Mouse (Mus musculus) skeletal muscle tissue, postnatal 0 days (tissue): ENCODE data around the gene Gmcl1. TPM values are rescaled to one million over a fixed set of nuclear protein-coding genes. Genes with fewer than 3 reads are reported as not detected.

ENCODE experiments used
- polyA plus RNA-seq: library from polyadenylated mRNA; unstranded; fragments of >200 nt; fragmentation: Nextera tagmentation; extraction: Ambion mirVana; gene quantifications from 2 replicates; pipeline ENCODE4 v1.2.1, GENCODE M21; 2015

Gmcl1 gene
- polyA plus RNA-seq, result 5.8 and 9.0 TPM in 2 replicates

DNA sequence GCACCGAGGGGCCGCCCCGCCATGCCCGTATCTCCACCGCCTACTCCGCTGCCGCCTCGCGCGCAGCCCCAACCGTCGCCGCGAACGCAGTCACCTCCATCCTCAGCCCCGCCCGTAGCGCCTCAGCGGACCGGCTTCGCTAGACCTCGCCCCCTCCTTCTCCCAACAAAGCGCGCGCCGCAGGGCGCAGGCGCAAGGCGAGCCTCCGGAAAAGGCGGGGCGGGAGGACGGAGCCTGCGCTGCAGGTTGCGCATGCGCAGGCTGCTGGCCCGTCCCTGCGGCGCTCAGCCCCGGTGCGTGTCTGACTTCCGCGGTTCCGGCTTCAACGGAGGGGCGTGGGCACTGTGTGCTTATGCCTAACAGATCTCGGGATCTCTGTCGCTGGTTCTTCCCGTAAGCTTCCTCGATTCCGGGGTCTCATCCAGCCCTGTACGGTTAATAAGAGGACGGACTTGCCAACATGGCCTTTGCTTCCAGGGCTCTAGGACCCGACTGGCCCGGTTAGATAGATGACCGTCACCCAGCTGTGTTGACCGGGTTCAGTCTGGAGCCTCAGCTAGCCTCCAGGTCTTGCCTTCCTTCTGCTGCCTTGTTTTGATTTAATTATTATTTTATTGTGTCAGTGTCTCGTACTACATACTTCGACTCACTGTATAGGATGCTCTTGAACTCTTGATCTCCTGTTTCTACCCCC, at the start of gene Gmcl1:
Gmcl1 (minus strand) TSS at position 201 of the 694 bp plus-strand sequence.

DNA sequence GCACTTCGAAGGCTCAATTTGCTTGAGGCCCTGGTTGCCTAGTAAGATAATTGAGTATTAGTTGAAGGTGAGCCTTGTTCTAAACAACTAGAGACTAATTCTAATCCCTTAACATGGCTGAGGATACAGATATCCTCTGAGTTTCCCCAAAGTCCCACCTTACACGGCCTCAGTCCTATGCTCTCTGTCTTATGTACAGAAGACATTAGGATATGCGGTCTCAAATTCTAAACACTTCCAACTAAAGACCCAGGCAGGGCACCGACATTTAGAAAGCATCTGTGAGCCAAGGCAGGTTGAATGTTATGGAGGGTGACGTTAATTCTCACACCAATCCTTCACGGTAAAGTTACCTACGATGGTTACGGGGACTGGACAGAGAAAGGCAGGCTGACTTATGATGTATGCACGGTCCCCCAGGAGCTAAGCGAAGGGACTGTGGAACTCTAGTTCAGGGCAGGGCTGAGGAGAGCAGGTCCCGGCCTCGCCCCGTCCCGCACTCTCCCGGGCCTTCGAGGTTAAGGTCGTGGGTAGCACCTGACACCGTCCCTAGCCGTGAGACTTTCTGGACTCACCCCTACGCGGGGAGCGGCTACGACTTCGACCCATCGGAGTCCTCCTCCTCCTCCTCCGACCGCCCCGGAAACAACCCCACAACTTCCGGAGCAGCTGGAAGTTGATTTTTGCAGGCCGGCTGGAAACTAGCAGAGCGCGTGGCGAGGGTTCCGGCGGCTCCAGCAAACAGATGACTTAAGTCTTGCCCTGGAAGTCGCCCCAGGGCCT, 49.1 kb downstream of the Gmcl1 start, which contains the start of gene Snrnp27:
Snrnp27 (minus strand) TSS at position 651 of the 783 bp plus-strand sequence.

DNA sequence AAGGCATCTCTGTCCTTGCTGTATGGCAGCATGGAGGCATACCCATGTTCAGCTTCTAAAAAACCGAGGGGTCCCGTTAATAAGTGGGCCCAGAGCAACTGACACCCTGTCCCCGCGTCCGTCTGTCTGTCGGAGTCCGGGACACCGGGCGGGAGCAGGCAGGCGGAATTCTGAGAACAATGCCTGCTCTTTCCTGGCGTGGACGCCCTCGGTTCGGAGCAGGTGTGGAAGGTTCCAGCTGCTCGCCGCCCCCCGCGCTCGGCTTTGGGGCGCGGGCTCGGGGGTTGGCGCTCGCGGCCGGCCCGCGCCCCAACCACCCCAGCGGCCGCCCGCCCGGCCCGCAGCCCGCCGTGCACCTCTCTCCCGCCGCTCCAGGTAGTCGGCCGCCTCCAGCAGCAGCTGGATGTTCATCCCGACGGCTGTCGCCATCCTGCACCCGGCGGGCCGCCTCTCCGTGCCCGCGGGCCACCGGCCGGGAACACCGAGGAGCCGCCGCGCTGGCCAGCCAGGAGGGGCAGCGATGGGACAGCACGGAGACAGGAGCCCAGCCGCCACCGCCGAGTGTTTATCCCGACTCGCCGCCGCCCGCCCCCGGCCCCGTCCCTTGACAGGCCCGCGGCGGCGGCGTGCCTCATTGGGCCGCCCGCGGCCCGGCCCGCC, 64.5 kb downstream of the Gmcl1 start, which contains the start of gene Mxd1:
Mxd1 (minus strand) TSS at position 582 of the 660 bp plus-strand sequence.

Other genes with a start within 250 kb of the Gmcl1 start
- gene Pcbp1, start 207.1 kb downstream of the Gmcl1 start, polyA plus RNA-seq, result 313 and 350 TPM in 2 replicates
- 0.45 and 66.0 TPM in 2 replicates for gene Asprv1, start 105.2 kb downstream of the Gmcl1 start, polyA plus RNA-seq
- 3.4 and 4.3 TPM in 2 replicates for gene Mxd1, start 64.2 kb downstream of the Gmcl1 start, polyA plus RNA-seq
- 133 and 140 TPM in 2 replicates for gene Snrnp27, start 48.9 kb downstream of the Gmcl1 start, polyA plus RNA-seq
- 36.0 and 41.0 TPM in 2 replicates for gene Anxa4, start 60.2 kb upstream of the Gmcl1 start, polyA plus RNA-seq
- 6.4 and 8.7 TPM in 2 replicates for gene Aak1, start 116.1 kb upstream of the Gmcl1 start, polyA plus RNA-seq